Mouse (Mus musculus): Measurements from ENCODE around the gene Slc37a1. TPM values are rescaled to one million over a fixed set of nuclear protein-coding genes. Genes with fewer than 3 reads are reported as not detected.

Gene Slc37a1
- polyA plus RNA-seq, 1 experiment from 2014 or later = 3.8 TPM

- H3K27me3 ChIP-seq = no peaks in the 10 kb centered on the region
- no peak overlapping the region for H3K9ac ChIP-seq
- H3K27ac ChIP-seq = no peak overlapping the region
- H3K36me3 ChIP-seq = no peaks in the 10 kb centered on the region
- H3K4me1 ChIP-seq = peaks cover 2% of the 10 kb centered on the region
- no peaks in the 10 kb centered on the region for H3K9me3 ChIP-seq
- no peak overlapping the region for H3K4me2 ChIP-seq
- ATAC-seq (ENCODE audit: insufficient number of reproducible peaks, insufficient read depth, low FRiP score, low TSS enrichment, low read depth) = no peak
- whole genome bisulfite sequencing = 67% methylated on average over 4 of the region's 4 CpGs
- H3K4me3 ChIP-seq = no peak overlapping the region
Observed at GRCm38 (mm10) chr17:31259825-31260224, 26.8 kb upstream of the Slc37a1 start.

GRCm38 (mm10) chr17:31260430-31260829 lies 26.2 kb upstream of the Slc37a1 start:
- 87% methylated on average over 7 of the region's 7 CpGs for WGBS
- ATAC-seq (ENCODE audit: insufficient number of reproducible peaks, insufficient read depth, low FRiP score, low TSS enrichment, low read depth) = no peak

GRCm38 (mm10) chr17:31261352-31261751 lies 25.2 kb upstream of the Slc37a1 start:
- Histone ChIP-seq H3K4me3 (no peak overlapping the region), H3K4me1 (peaks cover 12% of the 10 kb centered on the region), H3K9ac (no peak overlapping the region), H3K27me3 (no peaks in the 10 kb centered on the region), H3K36me3 (no peaks in the 10 kb centered on the region), H3K27ac (no peak overlapping the region), H3K4me2 (no peak overlapping the region), H3K9me3 (no peaks in the 10 kb centered on the region)
- ATAC-seq (ENCODE audit: insufficient number of reproducible peaks, insufficient read depth, low FRiP score, low TSS enrichment, low read depth) = no peak
- WGBS = 84% methylated on average over 6 of the region's 6 CpGs

More at GRCm38 (mm10) chr17:31260430-31260829, 26.2 kb upstream of the Slc37a1 start:
- no peaks in the 10 kb centered on the region for H3K36me3 ChIP-seq
- no peaks in the 10 kb centered on the region for H3K9me3 ChIP-seq
- no peak overlapping the region for H3K4me2 ChIP-seq
- H3K27me3 ChIP-seq = no peaks in the 10 kb centered on the region
- no peak overlapping the region for H3K27ac ChIP-seq
- no peak overlapping the region for H3K9ac ChIP-seq
- H3K4me1 ChIP-seq = peaks cover 8% of the 10 kb centered on the region
- no peak overlapping the region for H3K4me3 ChIP-seq

- no peak for ATAC-seq (ENCODE audit: insufficient number of reproducible peaks, insufficient read depth, low FRiP score, low TSS enrichment, low read depth)
Observed at GRCm38 (mm10) chr17:31262715-31263114, 23.9 kb upstream of the Slc37a1 start.

GRCm38 (mm10) chr17:31263770-31264169 lies 22.8 kb upstream of the Slc37a1 start:
- Histone ChIP-seq H3K4me2 (no peak overlapping the region), H3K4me3 (no peak overlapping the region), H3K4me1 (peaks cover 16% of the 10 kb centered on the region), H3K9me3 (no peaks in the 10 kb centered on the region), H3K36me3 (no peaks in the 10 kb centered on the region), H3K27me3 (no peaks in the 10 kb centered on the region), H3K27ac (no peak overlapping the region), H3K9ac (no peak overlapping the region)
- 88% methylated on average over 5 of the region's 5 CpGs for WGBS
- no peak for ATAC-seq (ENCODE audit: insufficient number of reproducible peaks, insufficient read depth, low FRiP score, low TSS enrichment, low read depth)

More at GRCm38 (mm10) chr17:31262715-31263114, 23.9 kb upstream of the Slc37a1 start:
- H3K4me3 ChIP-seq = no peak overlapping the region
- H3K9me3 ChIP-seq = no peaks in the 10 kb centered on the region
- no peak overlapping the region for H3K27ac ChIP-seq
- no peaks in the 10 kb centered on the region for H3K27me3 ChIP-seq
- WGBS = 64% methylated on average over 5 of the region's 5 CpGs
- H3K4me2 ChIP-seq = no peak overlapping the region
- H3K36me3 ChIP-seq = no peaks in the 10 kb centered on the region
- H3K9ac ChIP-seq = no peak overlapping the region
- H3K4me1 ChIP-seq = peaks cover 16% of the 10 kb centered on the region

- no peak for ATAC-seq (ENCODE audit: insufficient number of reproducible peaks, insufficient read depth, low FRiP score, low TSS enrichment, low read depth)
- Histone ChIP-seq H3K36me3 (no peaks in the 10 kb centered on the region), H3K4me3 (no peak overlapping the region), H3K4me1 (peaks cover 16% of the 10 kb centered on the region), H3K9me3 (no peaks in the 10 kb centered on the region), H3K4me2 (no peak overlapping the region), H3K27ac (no peak overlapping the region), H3K27me3 (no peaks in the 10 kb centered on the region), H3K9ac (no peak overlapping the region)
- WGBS = 46% methylated on average over 6 of the region's 6 CpGs
Observed at GRCm38 (mm10) chr17:31264372-31264771, 22.2 kb upstream of the Slc37a1 start.

- WGBS = 9% methylated on average over 3 of the region's 3 CpGs
- Histone ChIP-seq H3K9me3 (no peaks in the 10 kb centered on the region), H3K9ac (no peak overlapping the region), H3K4me1 (peaks cover 16% of the 10 kb centered on the region), H3K4me2 (no peak overlapping the region), H3K27me3 (no peaks in the 10 kb centered on the region), H3K4me3 (no peak overlapping the region), H3K36me3 (no peaks in the 10 kb centered on the region), H3K27ac (no peak overlapping the region)
- ATAC-seq (ENCODE audit: insufficient number of reproducible peaks, insufficient read depth, low FRiP score, low TSS enrichment, low read depth) = no peak
Observed at GRCm38 (mm10) chr17:31265171-31265572, 21.4 kb upstream of the Slc37a1 start.

- no peak overlapping the region for H3K4me2 ChIP-seq
Observed at GRCm38 (mm10) chr17:31265831-31266230, 20.8 kb upstream of the Slc37a1 start.

GRCm38 (mm10) chr17:31266321-31266950 lies 20.2 kb upstream of the Slc37a1 start:
- ATAC-seq (ENCODE audit: insufficient number of reproducible peaks, insufficient read depth, low FRiP score, low TSS enrichment, low read depth) = no peak
- WGBS = 86% methylated on average over 7 of the region's 7 CpGs
- no peaks in the 10 kb centered on the region for H3K27me3 ChIP-seq
- no peak overlapping the region for H3K4me3 ChIP-seq
- peaks cover 16% of the 10 kb centered on the region for H3K4me1 ChIP-seq
- H3K9me3 ChIP-seq = no peaks in the 10 kb centered on the region
- H3K4me2 ChIP-seq = no peak overlapping the region
- H3K27ac ChIP-seq = no peak overlapping the region
- no peak overlapping the region for H3K9ac ChIP-seq
- H3K36me3 ChIP-seq = no peaks in the 10 kb centered on the region

More at GRCm38 (mm10) chr17:31265831-31266230, 20.8 kb upstream of the Slc37a1 start:
- WGBS = 87% methylated on average over 9 of the region's 9 CpGs
- Histone ChIP-seq H3K27ac (no peak overlapping the region), H3K36me3 (no peaks in the 10 kb centered on the region), H3K27me3 (no peaks in the 10 kb centered on the region), H3K4me1 (peaks cover 16% of the 10 kb centered on the region), H3K9ac (no peak overlapping the region), H3K9me3 (no peaks in the 10 kb centered on the region), H3K4me3 (no peak overlapping the region)
- ATAC-seq (ENCODE audit: insufficient number of reproducible peaks, insufficient read depth, low FRiP score, low TSS enrichment, low read depth) = no peak

GRCm38 (mm10) chr17:31267138-31267537 lies 19.5 kb upstream of the Slc37a1 start:
- 55% methylated on average over 4 of the region's 4 CpGs for WGBS
- no peak for ATAC-seq (ENCODE audit: insufficient number of reproducible peaks, insufficient read depth, low FRiP score, low TSS enrichment, low read depth)
- Histone ChIP-seq H3K4me1 (peaks cover 16% of the 10 kb centered on the region), H3K4me2 (no peak overlapping the region), H3K9me3 (no peaks in the 10 kb centered on the region), H3K4me3 (no peak overlapping the region), H3K27ac (no peak overlapping the region), H3K9ac (no peak overlapping the region), H3K36me3 (no peaks in the 10 kb centered on the region), H3K27me3 (no peaks in the 10 kb centered on the region)

GRCm38 (mm10) chr17:31267603-31268002 lies 19.0 kb upstream of the Slc37a1 start:
- no peaks in the 10 kb centered on the region for H3K9me3 ChIP-seq
- no peak for ATAC-seq (ENCODE audit: insufficient number of reproducible peaks, insufficient read depth, low FRiP score, low TSS enrichment, low read depth)
- 69% methylated on average over 6 of the region's 6 CpGs for WGBS
- H3K27me3 ChIP-seq = no peaks in the 10 kb centered on the region
- H3K36me3 ChIP-seq = no peaks in the 10 kb centered on the region
- peaks cover 16% of the 10 kb centered on the region for H3K4me1 ChIP-seq
- H3K4me3 ChIP-seq = no peak overlapping the region
- H3K9ac ChIP-seq = no peak overlapping the region
- no peak overlapping the region for H3K4me2 ChIP-seq
- no peak overlapping the region for H3K27ac ChIP-seq

GRCm38 (mm10) chr17:31268016-31268415 lies 18.6 kb upstream of the Slc37a1 start:
- 70% methylated on average over 1 of the region's 1 CpGs for WGBS
- Histone ChIP-seq H3K4me1 (peaks cover 16% of the 10 kb centered on the region), H3K27ac (no peak overlapping the region)

More at GRCm38 (mm10) chr17:31268016-31268415, 18.6 kb upstream of the Slc37a1 start:
- Histone ChIP-seq H3K36me3 (no peaks in the 10 kb centered on the region), H3K4me3 (no peak overlapping the region), H3K27me3 (no peaks in the 10 kb centered on the region), H3K9me3 (no peaks in the 10 kb centered on the region), H3K9ac (no peak overlapping the region), H3K4me2 (no peak overlapping the region)
- no peak for ATAC-seq (ENCODE audit: insufficient number of reproducible peaks, insufficient read depth, low FRiP score, low TSS enrichment, low read depth)
